Mouse (Mus musculus) embryonic fibroblast, embryonic 13.5 days (primary cell): ENCODE measurements at regions not wholly inside any gene's neighbourhood (a gene's known extent, or its start where the extent isn't known, plus 50 kb on each side); places are given as distances from the start of the nearest gene placed in this dataset.

Source experiments
- H3K27ac ChIP-seq: 2 replicates; pipeline ENCODE4 v1.5.1; 2012; ENCODE audit warnings: low read length, control low read depth, inconsistent platforms; ENCODE audit not compliant: insufficient read depth
- H3K4me1 ChIP-seq: 2 replicates; pipeline ENCODE4 v1.6.1; 2011; ENCODE audit warnings: low read length; ENCODE audit not compliant: control insufficient read depth, insufficient read depth
- H3K4me3 ChIP-seq: 2 replicates; pipeline ENCODE4 v1.5.1; 2011; ENCODE audit warnings: mild to moderate bottlenecking, control low read depth, low read length; ENCODE audit not compliant: insufficient read depth
- CTCF ChIP-seq: IDR thresholded peaks from 2 replicates; pipeline ENCODE4 v1.5.1; 2011; ENCODE audit warnings: mild to moderate bottlenecking, control low read depth, low read length, moderate library complexity, borderline replicate concordance; ENCODE audit not compliant: insufficient read depth
- POLR2A ChIP-seq: IDR thresholded peaks from 2 replicates; pipeline ENCODE4 v1.6.1; 2011; ENCODE audit warnings: low read depth, mild to moderate bottlenecking, control low read depth, low read length, moderate library complexity

GRCm38 (mm10) chr17:66251495-66251894 lies 128.2 kb downstream of the Ddx11 start:
- Histone ChIP-seq H3K27ac (no peak overlapping the region), H3K4me1 (no peaks in the 10 kb centered on the region), H3K4me3 (no peak overlapping the region)
- no peak for TF ChIP-seq POLR2A
- TF ChIP-seq CTCF: no peak

GRCm38 (mm10) chr17:66252926-66253325 lies 129.6 kb downstream of the Ddx11 start:
- Histone ChIP-seq H3K4me3 (no peak overlapping the region), H3K4me1 (no peaks in the 10 kb centered on the region), H3K27ac (no peak overlapping the region)
- TF ChIP-seq CTCF (no peak), POLR2A (no peak)

- TF ChIP-seq POLR2A (no peak), CTCF (no peak)
- H3K4me3 ChIP-seq: no peak overlapping the region
- H3K4me1 ChIP-seq: no peaks in the 10 kb centered on the region
Observed at GRCm38 (mm10) chr17:66259697-66260096, 136.4 kb downstream of the Ddx11 start.

GRCm38 (mm10) chr17:66262681-66263240 lies 139.4 kb downstream of the Ddx11 start:
- Histone ChIP-seq H3K4me3 (no peak overlapping the region), H3K27ac (no peak overlapping the region), H3K4me1 (no peaks in the 10 kb centered on the region)
- TF ChIP-seq POLR2A (no peak), CTCF (no peak)

More at GRCm38 (mm10) chr17:66259697-66260096, 136.4 kb downstream of the Ddx11 start:
- H3K27ac ChIP-seq: no peak overlapping the region

GRCm38 (mm10) chr17:66263405-66263804 lies 140.1 kb downstream of the Ddx11 start:
- no peak overlapping the region for H3K27ac ChIP-seq
- no peak overlapping the region for H3K4me3 ChIP-seq
- H3K4me1 ChIP-seq: no peaks in the 10 kb centered on the region
- TF ChIP-seq POLR2A: no peak
- no peak for TF ChIP-seq CTCF

- Histone ChIP-seq H3K27ac (no peak overlapping the region), H3K4me3 (no peak overlapping the region), H3K4me1 (peaks cover 3% of the 10 kb centered on the region; the same call in 1 of the 2 replicates)
- TF ChIP-seq POLR2A (no peak), CTCF (no peak)
Observed at GRCm38 (mm10) chr17:66266803-66267202, 143.5 kb downstream of the Ddx11 start.

- TF ChIP-seq CTCF (no peak), POLR2A (no peak)
- Histone ChIP-seq H3K27ac (no peak overlapping the region), H3K4me1 (peaks cover 3% of the 10 kb centered on the region; the same call in 1 of the 2 replicates), H3K4me3 (no peak overlapping the region)
Observed at GRCm38 (mm10) chr17:66267831-66268230, 144.5 kb downstream of the Ddx11 start.

GRCm38 (mm10) chr17:66269567-66269966 lies 146.2 kb downstream of the Ddx11 start:
- TF ChIP-seq POLR2A: no peak
- TF ChIP-seq CTCF: no peak
- no peak overlapping the region for H3K4me3 ChIP-seq
- no peak overlapping the region for H3K27ac ChIP-seq
- peaks cover 3% of the 10 kb centered on the region; the same call in 1 of the 2 replicates for H3K4me1 ChIP-seq

GRCm38 (mm10) chr17:66271906-66272305 lies 148.6 kb downstream of the Ddx11 start:
- TF ChIP-seq POLR2A: no peak
- no peak for TF ChIP-seq CTCF

GRCm38 (mm10) chr17:66276778-66277177 lies 153.5 kb downstream of the Ddx11 start:
- Histone ChIP-seq H3K27ac (no peak overlapping the region), H3K4me1 (no peaks in the 10 kb centered on the region), H3K4me3 (no peak overlapping the region)
- TF ChIP-seq POLR2A (no peak), CTCF (no peak)

More at GRCm38 (mm10) chr17:66271906-66272305, 148.6 kb downstream of the Ddx11 start:
- H3K27ac ChIP-seq: no peak overlapping the region
- peaks cover 3% of the 10 kb centered on the region; the same call in 1 of the 2 replicates for H3K4me1 ChIP-seq
- no peak overlapping the region for H3K4me3 ChIP-seq

- H3K4me3 ChIP-seq: no peak overlapping the region
- TF ChIP-seq POLR2A (no peak), CTCF (no peak)
- no peaks in the 10 kb centered on the region for H3K4me1 ChIP-seq
- no peak overlapping the region for H3K27ac ChIP-seq
Observed at GRCm38 (mm10) chr17:66278037-66278436, 154.7 kb downstream of the Ddx11 start.
